Mouse (Mus musculus) limb, embryonic 13.5 days (tissue): ENCODE measurements at regions not wholly inside any gene's neighbourhood (a gene's known extent, or its start where the extent isn't known, plus 50 kb on each side); places are given as distances from the start of the nearest gene placed in this dataset.

Experiments
- ATAC-seq: fragments of 200-750 bp; cut with Nextera tagmentation; 2 replicates; pipeline ENCODE4 v1.8.0; 2017; ENCODE audit warnings: low read depth, moderate number of reproducible peaks, moderate TSS enrichment; ENCODE audit not compliant: low FRiP score
- H3K27ac ChIP-seq: fragments of 300-500 bp; sonication (generic); 2 replicates; pipeline ENCODE4 v1.5.1; 2015; ENCODE audit warnings: inconsistent platforms, mild to moderate bottlenecking, moderate library complexity
- H3K27me3 ChIP-seq: fragments of 300-500 bp; sonication (generic); 2 replicates; pipeline ENCODE4 v1.6.1; 2015; ENCODE audit warnings: mild to moderate bottlenecking, inconsistent platforms
- H3K36me3 ChIP-seq: fragments of 300-500 bp; sonication (generic); 2 replicates; pipeline ENCODE4 v1.6.1; 2015; ENCODE audit warnings: inconsistent platforms, mild to moderate bottlenecking, moderate library complexity
- H3K4me1 ChIP-seq: fragments of 300-500 bp; sonication (generic); 2 replicates; pipeline ENCODE4 v1.6.1; 2015; ENCODE audit warnings: inconsistent platforms
- H3K4me2 ChIP-seq: fragments of 300-500 bp; sonication (generic); replicated peaks from 2 replicates; pipeline ENCODE4 v1.6.1; 2015; ENCODE audit warnings: inconsistent platforms, mild to moderate bottlenecking, moderate library complexity
- H3K4me3 ChIP-seq: fragments of 300-500 bp; sonication (generic); 2 replicates; pipeline ENCODE4 v1.5.1; 2015; ENCODE audit warnings: moderate library complexity, mild to moderate bottlenecking, inconsistent platforms
- H3K9ac ChIP-seq: fragments of 300-500 bp; sonication (generic); 2 replicates; pipeline ENCODE4 v1.6.1; 2015; ENCODE audit warnings: mild to moderate bottlenecking, inconsistent platforms
- H3K9me3 ChIP-seq: fragments of 300-500 bp; sonication (generic); 2 replicates; pipeline ENCODE4 v1.6.1; 2016; ENCODE audit warnings: inconsistent platforms
- WGBS: fragments of 180-500 bp; shearing (Covaris S2); methylation state at CpG from one replicate; pipeline ENCODE4 v1.1.7; 2015; 5-methylcytosine and 5-hydroxymethylcytosine counted together

DNA sequence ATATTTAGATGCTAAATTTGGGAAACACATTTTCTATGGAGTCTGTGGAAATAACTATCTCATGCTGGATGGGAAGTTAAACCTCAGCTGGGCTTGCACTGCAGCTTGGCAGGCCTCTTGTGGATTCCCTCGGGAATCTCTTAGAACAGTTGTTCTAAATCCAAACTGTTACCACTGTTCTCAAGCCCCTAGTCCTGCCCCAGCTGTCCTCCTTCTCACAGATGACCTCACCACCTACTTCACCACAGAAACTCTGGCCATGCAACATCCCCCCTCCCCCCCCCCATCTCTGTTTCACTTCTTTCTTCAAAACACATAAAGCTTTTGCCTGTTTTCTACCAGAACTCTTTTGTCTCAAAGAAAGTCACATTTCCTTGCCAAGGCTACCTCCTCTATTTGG, 136.6 kb upstream of the Wdr44 start:
- Histone ChIP-seq H3K4me3 (no peak overlapping the region), H3K36me3 (no peaks in the 10 kb centered on the region), H3K4me2 (no peak overlapping the region), H3K9ac (no peak overlapping the region), H3K27me3 (no peaks in the 10 kb centered on the region), H3K27ac (no peak overlapping the region), H3K4me1 (no peaks in the 10 kb centered on the region), H3K9me3 (no peaks in the 10 kb centered on the region)
- ATAC-seq: peak; percentile 81; the same call in 1 of the 2 replicates
- WGBS: 77% methylated on average over 1 of the region's 1 CpGs

DNA sequence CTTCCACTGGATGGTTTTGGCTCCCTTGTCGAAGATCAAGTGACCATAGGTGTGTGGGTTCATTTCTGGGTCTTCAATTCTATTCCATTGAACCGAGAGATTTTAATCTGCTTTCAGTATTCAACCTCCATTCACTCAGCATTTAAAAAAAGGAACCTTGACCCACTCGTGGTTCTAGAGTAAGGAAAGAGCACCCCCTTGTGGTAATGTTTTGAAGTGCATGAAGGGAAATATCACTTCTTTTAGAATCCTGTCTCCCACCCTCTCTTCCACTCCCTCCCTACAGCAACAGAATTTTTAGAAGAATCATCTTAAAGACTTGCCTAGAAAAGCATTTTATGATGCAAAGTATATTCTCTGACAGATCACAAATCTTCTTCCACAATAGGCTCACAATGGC, 127.3 kb upstream of the Wdr44 start:
- WGBS: 32% methylated on average over 3 of the region's 3 CpGs

More for the DNA sequence above, 127.3 kb upstream of the Wdr44 start:
- no peak overlapping the region for H3K4me3 ChIP-seq
- no peak overlapping the region for H3K9ac ChIP-seq
- H3K4me2 ChIP-seq: no peak overlapping the region
- no peaks in the 10 kb centered on the region for H3K9me3 ChIP-seq
- no peak for ATAC-seq
- no peaks in the 10 kb centered on the region for H3K36me3 ChIP-seq
- no peaks in the 10 kb centered on the region for H3K27me3 ChIP-seq
- H3K4me1 ChIP-seq: no peaks in the 10 kb centered on the region
- no peak overlapping the region for H3K27ac ChIP-seq
